Mouse (Mus musculus) kidney, adult 2 months (tissue): ENCODE measurements around the gene P2ry4. TPM values are rescaled to one million over a fixed set of nuclear protein-coding genes. Genes with fewer than 3 reads are reported as not detected.

Experiments used
- DNase-seq: peaks from one replicate; pipeline ENCODE4 v3.0.0; 2021
- H3K27ac ChIP-seq: fragments of 200-500 bp; 2 replicates; pipeline ENCODE4 v1.5.1; 2012; ENCODE audit warnings: low read depth, low read length, control low read depth, inconsistent platforms; ENCODE audit not compliant: insufficient read depth
- H3K27me3 ChIP-seq: fragments of 200-500 bp; replicated peaks from 2 replicates; pipeline ENCODE4 v1.6.1; 2012; ENCODE audit warnings: mild to moderate bottlenecking, moderate library complexity, low read length, inconsistent platforms; ENCODE audit not compliant: control insufficient read depth, insufficient read depth
- H3K36me3 ChIP-seq: fragments of 200-500 bp; 2 replicates; pipeline ENCODE4 v1.6.1; 2012; ENCODE audit warnings: mild to moderate bottlenecking, moderate library complexity, low read length, inconsistent platforms; ENCODE audit not compliant: control insufficient read depth, insufficient read depth
- H3K4me1 ChIP-seq: fragments of 200-500 bp; 2 replicates; pipeline ENCODE4 v1.6.1; 2011; ENCODE audit warnings: low read length; ENCODE audit not compliant: control insufficient read depth, insufficient read depth
- H3K4me3 ChIP-seq: fragments of 200-500 bp; 2 replicates; pipeline ENCODE4 v1.5.1; 2011; ENCODE audit warnings: mild to moderate bottlenecking, low read depth, low read length, control low read depth; ENCODE audit not compliant: insufficient read depth
- CTCF ChIP-seq: fragments of 200-500 bp; conservative IDR thresholded peaks from 2 replicates; pipeline ENCODE4 v1.5.1; 2011; ENCODE audit warnings: low read depth, mild to moderate bottlenecking, control low read depth, low read length, moderate library complexity, mixed read lengths; ENCODE audit not compliant: insufficient read depth, insufficient read length
- POLR2A ChIP-seq: fragments of 200-500 bp; IDR thresholded peaks from one replicate; pipeline ENCODE4 v1.6.1; 2011; ENCODE audit warnings: low read depth, low read length, control low read depth
- WGBS: fragments of 180-500 bp; shearing (Covaris S2); methylation state at CpG from one replicate; pipeline ENCODE4 v1.1.7; 2018; 5-methylcytosine and 5-hydroxymethylcytosine counted together
- polyA plus RNA-seq: library from polyadenylated mRNA; depleted of rRNA; stranded (reverse); fragments of >200 nt; gene quantifications from 2 replicates; pipeline ENCODE4 v1.2.3, GENCODE M21; 2012; rRNA removed

P2ry4 gene
- polyA plus RNA-seq, 1 experiment, result not detected

GRCm38 (mm10) chrX:100621366-100621765 is 26.7 kb upstream of the P2ry4 start:
- peak; percentile 28 for DNase-seq
- TF ChIP-seq POLR2A, result no peak
- no peak for TF ChIP-seq CTCF
- Histone ChIP-seq H3K4me3 (no peak overlapping the region), H3K27me3 (no peaks in the 10 kb centered on the region), H3K36me3 (no peaks in the 10 kb centered on the region), H3K4me1 (no peaks in the 10 kb centered on the region; the same call in 1 of the 2 replicates), H3K27ac (no peak overlapping the region)
- 25% methylated on average over 2 of the region's 2 CpGs for WGBS

GRCm38 (mm10) chrX:100618488-100618887 is 23.8 kb upstream of the P2ry4 start:
- DNase-seq, result peak; percentile 48
- Histone ChIP-seq H3K4me1 (no peaks in the 10 kb centered on the region), H3K27me3 (no peaks in the 10 kb centered on the region), H3K36me3 (no peaks in the 10 kb centered on the region), H3K27ac (no peak overlapping the region), H3K4me3 (no peak overlapping the region)
- TF ChIP-seq POLR2A (no peak), CTCF (no peak)
- 32% methylated on average over 3 of the region's 3 CpGs for WGBS

GRCm38 (mm10) chrX:100605314-100605713 is 10.6 kb upstream of the P2ry4 start, which contains the start of gene Arr3:
TSS of gene Arr3 (plus strand) at chrX:100605497.
- Histone ChIP-seq H3K4me3 (no peak within 1 kb of the TSS), H3K27me3 (no peaks in the 10 kb centered on the region), H3K4me1 (no peaks in the 10 kb centered on the region), H3K36me3 (no peaks in the 10 kb centered on the region), H3K27ac (no peak within 1 kb of the TSS)
- WGBS, result 100% methylated on average over 1 of the region's 1 CpGs
- DNase-seq, result no peak
- TF ChIP-seq CTCF, result no peak
- no peak for TF ChIP-seq POLR2A

- Histone ChIP-seq H3K27me3 (no peaks in the 10 kb centered on the region), H3K4me1 (no peaks in the 10 kb centered on the region), H3K36me3 (no peaks in the 10 kb centered on the region), H3K4me3 (no peak overlapping the region), H3K27ac (no peak overlapping the region)
- no peak for DNase-seq
- TF ChIP-seq POLR2A, result no peak
- WGBS, result 64% methylated on average over 4 of the region's 4 CpGs
These were observed 5.1 kb upstream of the P2ry4 start for GRCm38 (mm10) chrX:100599755-100600154.

- Histone ChIP-seq H3K36me3 (no peaks in the 10 kb centered on the region), H3K4me3 (no peak overlapping the region), H3K27me3 (no peaks in the 10 kb centered on the region), H3K27ac (no peak overlapping the region), H3K4me1 (no peaks in the 10 kb centered on the region)
- WGBS, result 20% methylated on average over 5 of the region's 5 CpGs
- DNase-seq, result peak; percentile 59
- TF ChIP-seq CTCF (peak; percentile 71), POLR2A (no peak)
These were observed 2.8 kb upstream of the P2ry4 start for GRCm38 (mm10) chrX:100597439-100597838.

GRCm38 (mm10) chrX:100571951-100572350 is 22.7 kb downstream of the P2ry4 start, which contains the start of gene Awat1:
TSS of gene Awat1 (plus strand) at chrX:100572251.
- H3K27me3 ChIP-seq, result no peaks in the 10 kb centered on the region
- no peaks in the 10 kb centered on the region for H3K4me1 ChIP-seq
- WGBS, result 100% methylated on average over 1 of the region's 1 CpGs

GRCm38 (mm10) chrX:100565696-100566095 is 29.0 kb downstream of the P2ry4 start:
- Histone ChIP-seq H3K27me3 (no peaks in the 10 kb centered on the region), H3K4me1 (no peaks in the 10 kb centered on the region), H3K27ac (no peak overlapping the region), H3K4me3 (no peak overlapping the region), H3K36me3 (no peaks in the 10 kb centered on the region)
- TF ChIP-seq CTCF (no peak), POLR2A (no peak)
- 79% methylated on average over 3 of the region's 3 CpGs for WGBS
- no peak for DNase-seq

More at GRCm38 (mm10) chrX:100571951-100572350, 22.7 kb downstream of the P2ry4 start, which contains the start of gene Awat1:
- no peak for DNase-seq
- Histone ChIP-seq H3K27ac (no peak within 1 kb of the TSS), H3K36me3 (no peaks in the 10 kb centered on the region), H3K4me3 (no peak within 1 kb of the TSS)
- TF ChIP-seq POLR2A (no peak), CTCF (no peak)

- Histone ChIP-seq H3K36me3 (no peaks in the 10 kb centered on the region), H3K27me3 (no peaks in the 10 kb centered on the region), H3K27ac (no peak overlapping the region), H3K4me1 (no peaks in the 10 kb centered on the region), H3K4me3 (no peak overlapping the region)
- 82% methylated on average over 3 of the region's 3 CpGs for WGBS
- no peak for TF ChIP-seq CTCF
- TF ChIP-seq POLR2A, result no peak
- DNase-seq, result no peak
These were observed 38.6 kb downstream of the P2ry4 start for GRCm38 (mm10) chrX:100556026-100556425.

Other genes with a start within 250 kb of the P2ry4 start
- not detected in 2 replicates for gene Otud6a, start 165.9 kb downstream of the P2ry4 start, polyA plus RNA-seq
- gene Awat2, start 152.2 kb downstream of the P2ry4 start, polyA plus RNA-seq, result 0.54 and 0.70 TPM in 2 replicates
- 38.4 and 47.9 TPM in 2 replicates for gene Igbp1, start 100.6 kb downstream of the P2ry4 start, polyA plus RNA-seq
- gene Dgat2l6, start 70.0 kb downstream of the P2ry4 start, polyA plus RNA-seq, result not detected in 2 replicates
- gene Awat1, start 22.6 kb downstream of the P2ry4 start, polyA plus RNA-seq, result not detected in 2 replicates
- gene Arr3, start 10.6 kb upstream of the P2ry4 start, polyA plus RNA-seq, result not detected in 2 replicates
- 0.10 and 0.11 TPM in 2 replicates for gene Kif4, start 30.9 kb upstream of the P2ry4 start, polyA plus RNA-seq
- gene Pdzd11, start 31.7 kb upstream of the P2ry4 start, polyA plus RNA-seq, result 31.2 and 36.6 TPM in 2 replicates
- gene Gdpd2, start 135.0 kb upstream of the P2ry4 start, polyA plus RNA-seq, result 1.1 and 1.3 TPM in 2 replicates
- 12.2 and 13.9 TPM in 2 replicates for gene Dlg3, start 172.9 kb upstream of the P2ry4 start, polyA plus RNA-seq